Mouse (Mus musculus) gastrocnemius, adult 2 months (tissue): ENCODE results near the gene Elmo1. TPM values are rescaled to one million over a fixed set of nuclear protein-coding genes. Genes with fewer than 3 reads are reported as not detected.
A peak's percentile ranks its signal among the peaks of the same experiment; 100 is the strongest.

ENCODE experiments used
- DNase-seq: peaks from one replicate; pipeline ENCODE4 v3.0.0; 2022
- H3K27ac ChIP-seq: fragments of 200-600 bp; 2 replicates; pipeline ENCODE4 v1.8.1; 2022; ENCODE audit warnings: mild to moderate bottlenecking
- H3K4me3 ChIP-seq: fragments of 200-600 bp; 2 replicates; pipeline ENCODE4 v1.8.1; 2022; ENCODE audit warnings: mild to moderate bottlenecking, moderate library complexity
- CTCF ChIP-seq: fragments of 200-600 bp; IDR thresholded peaks from 2 replicates; pipeline ENCODE4 v1.8.1; 2022; ENCODE audit warnings: antibody characterized with exemption, mild to moderate bottlenecking, moderate library complexity
- intact Hi-C: fragments of 180-260 bp; cut with DNase I; formaldehyde crosslinking; loops from one replicate; pipeline ENCODE4 v1.15.1; 2025
- total RNA-seq, 2 experiments: library from RNA; stranded (reverse); gene quantifications; 2 replicates each; pipeline ENCODE4 v1.2.3; 2021

Elmo1 gene
- total RNA-seq, 2 experiments from 2014 or later: 4.1 to 4.3 TPM

DNA sequence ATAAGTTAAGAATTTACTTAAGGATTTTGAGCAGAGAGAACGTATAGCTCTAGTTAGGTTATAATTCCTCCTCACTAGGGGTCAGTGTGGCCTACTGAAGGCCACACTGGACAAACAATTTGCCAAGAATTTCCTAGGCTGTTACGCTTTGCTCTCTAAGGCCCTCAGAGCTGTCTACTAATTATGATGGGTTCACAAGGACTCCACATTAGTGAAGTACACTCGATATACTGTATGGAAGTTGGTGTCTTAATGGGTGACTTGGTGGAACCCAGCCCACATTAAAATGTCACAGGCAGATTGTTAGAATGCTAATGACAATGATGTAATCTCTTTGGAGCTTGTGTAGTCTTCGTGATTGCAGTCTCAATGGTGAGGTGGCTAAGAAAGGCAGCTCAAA, 343.7 kb downstream of the Elmo1 start:
- DNase-seq: no peak
- Histone ChIP-seq H3K4me3 (no peak overlapping the region), H3K27ac (no peak overlapping the region)
- intact Hi-C loops: no loop called here
- 0 out of 2 replicates have a peak, but pooled peaks have one; percentile 3 for TF ChIP-seq CTCF

DNA sequence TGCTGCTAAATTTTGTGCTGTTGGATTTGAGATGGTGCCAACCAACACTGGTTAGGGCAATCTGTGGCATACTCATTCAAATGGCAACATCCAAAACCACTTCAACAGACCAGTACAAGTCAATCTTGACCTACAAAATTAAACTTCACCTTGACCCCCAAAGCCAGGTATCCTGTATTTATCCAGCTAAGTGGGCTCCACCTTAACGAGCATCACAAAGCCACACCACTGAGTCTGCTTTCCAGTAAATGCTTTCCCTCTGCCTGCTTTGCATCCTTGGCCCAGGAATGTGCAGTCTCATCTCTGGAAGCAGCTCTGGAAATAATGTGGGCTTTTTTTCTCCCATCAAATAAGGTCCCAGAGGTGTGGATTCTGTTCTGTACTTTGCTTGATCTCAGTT, 349.1 kb downstream of the Elmo1 start:
- Histone ChIP-seq H3K4me3 (no peak overlapping the region), H3K27ac (no peak overlapping the region)
- no peak for DNase-seq
- intact Hi-C loops: no loop called here
- no peak for TF ChIP-seq CTCF

DNA sequence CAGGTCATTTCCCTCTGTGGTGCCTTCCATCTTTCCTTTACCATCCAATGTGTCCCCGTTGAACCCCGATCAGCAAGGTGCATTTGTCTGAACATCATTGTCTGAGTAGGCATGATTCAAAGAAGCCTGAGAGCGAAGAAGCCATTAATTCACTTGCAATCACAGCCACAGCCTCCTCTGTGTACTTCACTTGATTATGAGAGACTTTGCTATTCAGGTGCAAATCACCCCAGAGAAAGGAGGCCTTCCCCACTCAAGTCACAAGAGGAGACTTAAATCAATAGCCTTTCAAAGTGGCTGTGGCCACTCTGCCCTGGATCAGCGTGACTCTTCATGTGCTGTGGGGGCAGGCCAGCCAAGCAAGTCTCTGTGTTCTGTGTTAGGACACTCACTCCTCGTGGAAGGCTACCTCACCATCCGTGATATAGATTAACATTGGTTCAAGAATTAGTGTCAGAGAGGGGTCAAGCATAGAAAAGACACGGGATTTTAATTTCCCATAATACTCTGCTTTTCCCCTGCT, 360.5 kb downstream of the Elmo1 start:
- DNase-seq: no peak
- intact Hi-C loops: no loop called here
- no peak for TF ChIP-seq CTCF
- no peak overlapping the region for H3K27ac ChIP-seq
- no peak overlapping the region for H3K4me3 ChIP-seq

DNA sequence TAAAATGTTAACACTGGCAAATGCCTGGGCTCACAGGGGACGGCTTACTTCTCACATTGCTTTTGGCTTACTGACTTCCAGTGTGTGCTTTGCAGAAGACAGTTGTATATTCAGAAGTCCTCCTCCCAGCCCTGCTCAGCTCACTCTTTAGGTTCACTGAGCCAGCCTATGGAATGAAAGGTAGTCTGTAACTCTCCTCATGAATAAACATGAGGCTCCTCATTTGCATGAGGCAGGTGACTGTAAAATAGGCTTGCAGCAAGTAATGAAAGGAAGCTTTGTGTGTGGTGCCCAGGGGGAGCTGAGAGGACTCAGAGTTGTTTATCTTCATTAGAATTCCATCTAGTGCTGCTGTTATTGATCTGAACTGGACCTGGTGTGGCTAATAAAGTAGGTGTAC, 364.0 kb downstream of the Elmo1 start:
- Histone ChIP-seq H3K4me3 (no peak overlapping the region), H3K27ac (no peak overlapping the region)
- no peak for TF ChIP-seq CTCF
- DNase-seq: no peak
- intact Hi-C loops: no loop called here

DNA sequence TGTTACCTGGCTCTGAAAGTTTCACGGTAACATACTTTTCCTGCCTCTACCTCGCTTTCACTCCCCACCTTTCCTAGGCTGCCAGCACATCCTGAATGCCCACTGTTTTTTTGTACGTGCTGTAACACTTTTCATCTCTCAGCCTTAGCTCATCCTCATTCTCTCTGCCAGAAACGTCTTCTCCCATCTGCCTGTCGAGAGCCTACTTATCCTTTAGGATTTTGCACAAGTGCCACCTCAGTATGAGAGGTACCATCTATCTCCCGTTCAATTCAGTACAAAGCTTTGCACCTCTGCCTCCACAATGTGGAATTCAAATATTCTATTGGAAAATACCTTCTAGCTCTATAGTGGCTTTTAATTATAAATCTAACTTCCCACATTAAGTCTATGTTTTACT, 369.7 kb downstream of the Elmo1 start:
- Histone ChIP-seq H3K27ac (no peak overlapping the region), H3K4me3 (no peak overlapping the region)
- no peak for DNase-seq
- TF ChIP-seq CTCF: no peak
- intact Hi-C loops: no loop called here

DNA sequence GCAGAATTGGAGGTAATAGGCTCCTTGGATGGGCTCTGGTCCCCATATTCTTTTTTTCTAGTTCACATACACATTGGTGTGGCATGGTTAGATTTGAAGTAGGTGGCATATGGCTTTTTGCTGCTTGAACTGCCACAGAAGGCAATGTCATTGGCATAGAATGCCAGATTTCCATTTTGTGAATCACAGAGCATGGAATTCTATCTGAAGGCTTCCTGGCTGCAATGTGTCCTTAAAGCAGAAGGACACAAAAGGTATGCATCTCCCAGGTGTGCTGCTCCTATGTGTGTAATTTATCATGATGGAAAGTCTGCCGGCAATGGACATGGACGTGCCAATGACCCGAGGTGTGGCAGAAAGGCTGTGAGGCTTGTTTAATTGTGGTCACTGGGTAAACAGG, 371.2 kb downstream of the Elmo1 start:
- intact Hi-C loops: no loop called here
- no peak for TF ChIP-seq CTCF
- no peak overlapping the region for H3K27ac ChIP-seq
- no peak overlapping the region for H3K4me3 ChIP-seq
- DNase-seq: no peak

DNA sequence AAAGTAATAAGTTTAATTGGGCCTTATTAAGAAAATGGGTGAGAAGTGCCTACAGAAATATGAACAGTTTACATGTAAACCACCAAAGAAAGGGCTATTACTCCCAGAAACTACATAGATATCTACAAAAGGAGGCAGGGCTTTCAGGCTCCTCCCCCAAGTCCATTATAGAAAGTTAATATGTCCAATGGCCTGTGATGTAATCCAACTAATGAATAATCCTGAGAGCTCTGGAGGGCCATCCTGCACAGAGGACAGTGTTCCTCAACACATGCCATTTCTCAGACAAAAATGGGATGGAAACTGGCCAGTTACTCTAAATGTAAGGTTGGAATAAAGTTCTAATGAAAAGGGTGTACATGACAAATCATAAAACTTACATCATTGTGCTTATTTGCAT, 373.8 kb downstream of the Elmo1 start:
- intact Hi-C loops: no loop called here

DNA sequence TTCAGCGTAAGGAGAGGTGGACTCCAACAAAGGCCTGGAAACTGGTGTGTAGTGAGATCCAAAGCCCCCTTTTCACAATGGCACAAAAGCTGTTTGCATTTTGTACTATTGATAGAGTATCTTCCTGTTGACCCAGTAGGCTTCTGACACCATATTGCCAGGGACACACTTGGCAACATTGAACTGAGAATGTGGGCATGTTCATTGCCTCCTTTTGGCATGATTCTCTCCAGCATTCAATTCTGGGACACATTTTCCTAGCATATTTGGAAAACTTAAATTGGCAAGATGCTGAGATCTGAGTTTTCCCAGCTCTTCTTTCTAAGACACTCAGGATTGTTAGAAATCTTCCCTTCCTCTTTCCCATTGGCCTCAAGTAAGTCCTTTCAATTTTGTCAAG, 377.0 kb downstream of the Elmo1 start:
- intact Hi-C loops: no loop called here
- no peak overlapping the region for H3K27ac ChIP-seq
- TF ChIP-seq CTCF: no peak

More for the DNA sequence above, 373.8 kb downstream of the Elmo1 start:
- Histone ChIP-seq H3K4me3 (no peak overlapping the region), H3K27ac (no peak overlapping the region)
- TF ChIP-seq CTCF: no peak
- no peak for DNase-seq

DNA sequence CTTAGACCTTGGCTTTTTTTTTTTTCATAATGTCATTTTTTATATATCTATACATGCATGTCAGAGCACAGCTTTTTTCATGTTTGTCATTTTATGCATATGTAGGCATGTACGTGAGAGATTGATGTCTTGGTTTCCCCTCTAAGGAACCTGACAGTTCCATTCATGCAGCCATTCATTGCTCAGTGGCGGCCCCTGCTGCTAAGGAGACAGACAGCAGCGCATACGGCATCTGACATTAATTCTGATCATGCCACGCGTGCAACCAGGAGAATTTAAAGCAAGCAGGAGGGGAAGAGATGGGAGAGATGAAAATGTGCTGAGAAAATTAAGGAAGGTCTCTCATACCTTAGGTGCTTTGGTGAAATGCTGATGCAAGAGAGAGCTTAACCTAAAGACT, 381.3 kb downstream of the Elmo1 start:
- TF ChIP-seq CTCF: peak; percentile 83
- peak; percentile 61 for DNase-seq
- Histone ChIP-seq H3K27ac (no peak overlapping the region), H3K4me3 (no peak overlapping the region)
- intact Hi-C loops: loop anchor here (1.0 to 5.0 kb wide), 2 partner anchors 160 to 174 kb away; no protein-coding TSS in a partner anchor

More for the DNA sequence above, 377.0 kb downstream of the Elmo1 start:
- no peak overlapping the region for H3K4me3 ChIP-seq
- no peak for DNase-seq

DNA sequence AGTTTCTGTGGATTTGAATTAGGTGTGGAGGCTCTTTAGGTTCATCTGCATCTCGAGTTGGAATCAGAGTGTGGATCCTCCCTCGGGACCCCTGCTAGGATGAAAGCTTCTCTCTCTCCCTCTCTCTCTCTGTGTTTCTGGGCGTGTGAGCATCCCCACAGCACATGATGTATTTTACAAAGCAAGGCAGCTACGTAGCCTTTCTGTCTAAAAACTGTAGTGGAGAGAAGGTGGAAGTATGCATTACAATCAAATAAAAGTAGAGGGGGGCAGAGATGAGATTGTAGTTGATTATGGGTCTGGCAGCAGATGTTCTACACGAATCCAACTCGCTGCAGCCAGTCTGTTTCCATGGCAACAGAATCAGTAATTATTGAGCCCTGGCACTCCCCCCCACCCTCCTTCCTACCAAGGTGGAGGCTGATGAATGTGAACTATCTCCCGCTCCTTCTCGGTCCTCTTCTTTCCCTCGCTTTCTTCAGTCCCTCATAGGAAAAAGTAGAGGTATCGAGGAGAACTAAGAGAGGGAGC, 382.0 kb downstream of the Elmo1 start:
- TF ChIP-seq CTCF: no peak
- intact Hi-C loops: loop anchor here (5.0 kb wide), 1 partner anchor 175 kb away; no protein-coding TSS in a partner anchor
- Histone ChIP-seq H3K27ac (no peak overlapping the region), H3K4me3 (no peak overlapping the region)
- DNase-seq: no peak

DNA sequence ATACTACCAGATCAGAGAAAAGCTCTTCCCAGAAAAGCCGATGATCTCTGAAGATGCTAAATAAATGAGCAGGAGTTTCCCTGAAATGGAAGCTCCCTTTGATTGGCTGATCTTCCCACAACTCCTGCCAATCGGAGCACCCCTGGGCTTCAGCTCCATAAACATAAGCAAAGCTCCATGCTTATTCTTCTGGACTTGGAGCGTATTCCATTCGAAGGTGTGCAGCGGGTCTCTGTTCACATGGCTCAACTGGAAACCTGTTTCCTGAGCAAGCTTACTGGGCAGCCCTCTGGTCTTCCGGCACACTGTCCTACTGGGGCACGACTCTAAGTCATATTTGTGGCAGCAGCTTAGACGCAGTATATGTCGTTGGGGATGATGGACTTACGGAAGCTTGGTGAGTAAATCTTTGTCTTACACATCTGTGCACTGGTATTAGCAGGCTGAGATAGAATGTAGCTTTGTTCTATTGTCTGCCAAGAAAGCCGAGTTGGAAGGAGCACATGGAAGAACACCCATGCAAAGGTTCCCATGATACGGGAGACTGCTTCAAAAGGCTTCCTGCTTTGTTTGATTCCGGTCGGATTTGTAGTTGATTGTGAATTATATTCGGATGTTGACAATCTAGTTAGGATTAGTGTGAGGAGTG, 382.6 kb downstream of the Elmo1 start:
- intact Hi-C loops: loop anchor here (5.0 kb wide), 1 partner anchor 176 kb away; no protein-coding TSS in a partner anchor
- no peak for TF ChIP-seq CTCF
- no peak overlapping the region for H3K4me3 ChIP-seq
- DNase-seq: no peak
- H3K27ac ChIP-seq: no peak overlapping the region

DNA sequence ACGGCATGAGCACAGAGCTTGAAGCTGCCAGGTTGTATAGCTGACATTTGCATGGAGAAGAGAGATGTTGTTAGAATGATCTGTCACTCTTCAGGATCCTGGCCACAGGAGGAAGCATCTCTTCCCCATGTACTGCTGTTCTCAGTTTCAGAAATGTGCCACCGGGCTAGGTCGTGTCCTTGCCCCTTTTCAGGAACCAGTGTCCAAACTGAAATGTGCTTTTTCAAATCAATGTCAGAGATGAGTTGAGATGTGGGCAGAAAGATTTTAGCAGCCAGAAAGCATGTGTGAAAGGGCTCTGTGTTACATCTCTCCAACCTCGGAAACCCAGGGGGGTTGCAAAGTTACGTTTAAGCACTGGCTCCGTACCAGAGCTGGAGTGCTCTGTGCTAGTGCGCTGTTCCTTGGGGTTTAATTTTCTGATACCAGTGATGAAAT, 383.3 kb downstream of the Elmo1 start:
- no peak for DNase-seq
- intact Hi-C loops: loop anchor here (5.0 kb wide), 1 partner anchor 176 kb away; no protein-coding TSS in a partner anchor

DNA sequence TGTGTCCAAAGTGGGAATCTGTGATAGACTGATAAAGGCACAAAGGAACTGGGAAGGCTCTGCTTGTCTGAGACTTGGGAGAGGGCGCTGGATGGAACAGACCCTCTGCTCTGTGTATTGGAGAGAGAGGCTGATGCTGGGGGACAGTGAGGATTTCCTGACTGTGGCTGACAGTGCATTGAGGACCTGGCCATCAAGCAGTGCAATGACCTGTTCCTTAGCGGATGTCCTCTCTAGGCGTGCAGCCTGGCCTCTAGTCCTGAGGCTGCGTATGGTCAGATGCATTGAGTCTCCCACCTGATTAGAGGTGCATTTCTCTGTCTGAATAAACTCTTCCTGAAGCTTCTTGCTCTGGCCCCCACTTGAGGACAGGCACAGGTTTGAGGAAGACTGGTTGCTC, 384.2 kb downstream of the Elmo1 start:
- no peak for DNase-seq
- intact Hi-C loops: loop anchor here (5.0 kb wide), 1 partner anchor 177 kb away; no protein-coding TSS in a partner anchor
- Histone ChIP-seq H3K4me3 (no peak overlapping the region), H3K27ac (no peak overlapping the region)
- TF ChIP-seq CTCF: no peak

More for the DNA sequence above, 383.3 kb downstream of the Elmo1 start:
- H3K4me3 ChIP-seq: no peak overlapping the region
- no peak for TF ChIP-seq CTCF
- no peak overlapping the region for H3K27ac ChIP-seq

DNA sequence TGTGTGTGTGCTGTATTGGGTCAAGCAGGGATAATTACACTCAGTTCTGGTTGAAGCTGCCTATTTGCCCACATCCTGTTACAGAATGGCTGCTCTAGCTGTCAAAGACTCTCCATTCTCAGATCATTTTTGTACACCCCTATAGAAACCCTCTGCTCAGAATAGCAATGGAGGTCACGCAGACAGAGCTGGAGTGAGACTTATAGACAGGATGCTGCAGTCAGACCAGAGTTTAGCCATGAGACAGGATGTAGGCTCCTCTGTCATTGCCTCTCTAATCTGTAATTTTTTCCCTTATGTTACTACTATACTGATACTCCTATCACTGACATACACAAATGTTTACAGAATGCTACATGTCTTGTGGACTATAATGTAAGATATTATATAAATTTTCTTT, 391.4 kb downstream of the Elmo1 start:
- intact Hi-C loops: no loop called here
- Histone ChIP-seq H3K27ac (no peak overlapping the region), H3K4me3 (no peak overlapping the region)
- no peak for DNase-seq
- TF ChIP-seq CTCF: no peak
